Mouse (Mus musculus) CD4-positive, CD25-positive, alpha-beta regulatory T cell, adult 9 weeks (primary cell): ENCODE results near the gene Itih5. TPM values are rescaled to one million over a fixed set of nuclear protein-coding genes. Genes with fewer than 3 reads are reported as not detected.

Source experiments
- polyA plus RNA-seq: library from polyadenylated mRNA; unstranded; fragments of 100-300 nt; shearing (Covaris generic); gene quantifications from one replicate; pipeline ENCODE4 v1.2.1, GENCODE M21; 2017

Itih5 gene
- polyA plus RNA-seq = 19.9 TPM

GRCm38 (mm10) chr2:10153201-10154075 is at the start of gene Itih5:
Gene Itih5, plus strand, starts transcription at chr2:10153571.

GRCm38 (mm10) chr2:10131296-10131695 is 22.1 kb upstream of the Itih5 start, which contains the start of gene Itih2:
Gene Itih2, minus strand, starts transcription at chr2:10131396.

Other genes starting within 250 kb of the Itih5 start
- 21.2 TPM for gene Taf3, start 105.0 kb upstream of the Itih5 start, polyA plus RNA-seq
- gene Atp5c1, start 73.1 kb upstream of the Itih5 start, polyA plus RNA-seq = 519 TPM
- 44.1 TPM for gene Kin, start 73.0 kb upstream of the Itih5 start, polyA plus RNA-seq
- not detected for gene Itih2, start 22.2 kb upstream of the Itih5 start, polyA plus RNA-seq
- 6.5 TPM for gene Sfmbt2, start 216.9 kb downstream of the Itih5 start, polyA plus RNA-seq